1 mouse cellular context compared by ENCODE assay signal in the genomic region with DNA sequence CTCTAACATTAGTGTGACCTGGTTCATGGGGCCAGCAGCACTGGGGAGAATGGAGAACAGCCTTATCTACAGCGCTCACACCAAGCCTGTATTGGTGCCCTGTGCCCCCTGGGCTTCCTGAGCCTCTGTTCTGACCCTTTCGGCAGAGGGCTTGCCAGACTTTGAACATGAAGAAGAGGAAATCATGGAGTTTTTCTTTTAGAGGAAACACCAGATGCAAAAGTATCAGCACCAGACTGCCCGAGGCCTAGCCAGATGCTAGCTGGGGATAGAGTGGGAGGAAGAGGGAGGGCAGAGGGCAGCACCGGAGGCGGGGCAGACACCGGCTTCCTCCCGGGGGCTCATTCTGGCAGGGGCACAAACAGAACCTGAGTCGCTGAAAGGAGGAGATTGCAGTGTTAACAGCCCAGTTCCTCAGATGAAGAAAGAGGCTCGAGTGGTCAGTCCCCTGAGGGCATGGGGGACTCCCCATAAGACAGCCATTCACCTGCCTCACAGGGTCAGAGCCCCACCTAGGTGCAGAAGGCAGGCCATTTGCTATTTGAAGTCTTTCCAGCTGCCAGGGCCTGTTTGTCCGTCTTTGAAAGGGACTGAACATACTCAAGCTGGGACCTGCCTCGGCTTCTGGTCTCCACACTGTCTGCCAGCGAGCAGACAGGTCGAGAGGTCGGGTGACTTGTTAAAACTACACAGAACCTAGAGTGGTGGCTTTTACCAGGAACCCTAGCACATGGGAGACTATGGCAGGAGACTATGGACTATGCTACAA.
TF ChIP-seq lines count a peak whose summit lies in the region.

No protein-coding gene starts in this region.

TF ChIP-seq in MEL, 35 proteins besides CTCF, POLR2A, EP300 and RAD21:
- TF ChIP-seq GATA1 (IDR thresholded peaks at IDR 0.05; ENCODE audit: low read depth, low read length) (0 out of 2 replicates have a peak, but pooled peaks have one; percentile 5), CHD2 (IDR thresholded peaks at IDR 0.05; ENCODE audit: low read length) (no peak), KAT2A (conservative IDR thresholded peaks at IDR 0.05; ENCODE audit: low read depth, low read length) (no peak), SMC3 (IDR thresholded peaks at IDR 0.05; ENCODE audit: low read depth, low read length) (no peak)
